Mouse (Mus musculus): Measurements from ENCODE around the gene Lrrc39.
A peak's percentile ranks its signal among the peaks of the same experiment; 100 is the strongest.
"Not testable (repeated sequence)": the region's sequence is repeated elsewhere in the genome, so short reads cannot be mapped to it uniquely, and the experiment has no call there.

Gene Lrrc39

DNA sequence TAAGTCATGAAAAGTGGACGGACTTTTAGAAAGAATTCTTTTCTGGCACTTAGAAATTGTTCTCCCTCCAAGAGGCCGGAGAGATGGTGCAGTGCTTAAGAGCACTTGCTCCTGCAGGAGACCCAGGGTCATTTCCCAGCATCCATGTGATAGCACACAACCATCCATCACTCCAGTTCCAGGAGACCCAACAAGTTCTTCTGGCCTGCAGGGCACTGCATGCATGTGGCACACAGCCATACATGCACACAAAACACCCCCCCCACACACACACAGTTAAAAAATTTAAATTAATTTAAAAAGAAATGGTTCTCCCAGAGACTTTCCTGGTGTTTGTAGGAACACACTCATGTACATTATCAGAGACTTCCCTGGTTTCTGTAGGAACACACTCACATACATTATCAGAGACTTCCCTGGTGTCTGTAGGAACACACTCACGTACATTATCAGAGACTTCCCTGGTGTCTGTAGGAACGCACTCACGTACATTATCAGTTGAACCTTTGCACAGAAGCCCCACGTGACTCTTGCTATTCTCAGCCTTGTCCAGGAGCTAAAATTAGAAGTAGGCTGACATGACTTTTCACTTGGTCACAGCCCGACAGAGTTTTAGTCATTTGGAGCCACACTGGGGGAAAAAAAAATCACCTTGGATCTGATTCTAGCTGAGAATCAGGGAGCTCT, at the start of gene Lrrc39:
Lrrc39 (plus strand) TSS at position 566 of the 687 bp plus-strand sequence.
- no peak for DNase-seq (ENCODE audit: low spot score in 2 of 2)

DNA sequence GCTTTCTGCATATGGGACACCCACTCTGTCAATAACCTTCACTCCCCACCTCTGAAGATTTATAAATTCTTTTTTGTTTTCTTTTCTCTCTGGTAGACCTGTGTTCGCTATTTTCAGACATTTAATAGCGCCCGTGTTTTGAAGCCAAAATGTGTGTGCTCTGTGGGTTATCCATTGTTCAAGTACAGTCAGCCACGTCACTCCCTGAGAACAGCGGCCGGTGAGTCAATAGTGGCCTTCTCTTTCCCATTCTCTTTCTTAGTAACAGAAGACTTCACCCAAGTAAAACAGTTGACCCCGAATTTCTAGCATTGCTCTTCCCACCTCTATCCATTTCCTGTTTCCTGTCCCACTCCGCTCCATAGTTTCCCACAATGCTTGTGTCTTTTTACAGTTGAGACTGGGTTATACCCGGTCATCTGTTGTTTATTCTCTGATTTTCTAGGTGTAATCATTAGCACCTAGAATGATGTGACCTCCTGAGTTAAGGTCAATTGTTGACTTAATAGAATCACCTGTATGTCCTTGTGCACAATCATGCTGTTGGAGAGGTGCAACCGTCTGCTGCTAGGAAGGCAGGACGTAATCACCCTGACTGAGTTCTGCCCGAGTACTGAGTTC, 42.5 kb upstream of the Lrrc39 start:
- no peak for DNase-seq (ENCODE audit: low spot score in 2 of 2)

DNA sequence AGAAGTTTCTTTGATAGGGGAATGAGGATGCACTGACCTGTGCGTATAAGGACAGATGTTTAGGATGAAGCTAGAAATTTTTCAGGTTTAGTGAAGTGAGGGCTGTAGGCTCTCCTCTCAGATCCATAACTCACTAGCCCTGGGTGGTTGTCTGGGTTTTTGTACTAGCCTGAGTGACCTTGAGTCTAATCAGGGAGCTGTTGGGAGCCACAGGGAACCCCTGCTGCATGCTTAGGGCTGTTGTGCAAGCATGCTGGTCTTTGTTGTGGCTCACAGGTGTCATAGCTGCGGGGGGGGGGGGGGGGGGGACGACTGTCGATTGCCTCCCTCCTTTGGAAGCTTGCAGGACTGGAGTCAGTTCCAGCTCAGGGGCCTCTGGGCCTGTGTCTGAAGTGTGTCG, 33.0 kb upstream of the Lrrc39 start:
- no peak for DNase-seq (ENCODE audit: low spot score in 2 of 2)

DNA sequence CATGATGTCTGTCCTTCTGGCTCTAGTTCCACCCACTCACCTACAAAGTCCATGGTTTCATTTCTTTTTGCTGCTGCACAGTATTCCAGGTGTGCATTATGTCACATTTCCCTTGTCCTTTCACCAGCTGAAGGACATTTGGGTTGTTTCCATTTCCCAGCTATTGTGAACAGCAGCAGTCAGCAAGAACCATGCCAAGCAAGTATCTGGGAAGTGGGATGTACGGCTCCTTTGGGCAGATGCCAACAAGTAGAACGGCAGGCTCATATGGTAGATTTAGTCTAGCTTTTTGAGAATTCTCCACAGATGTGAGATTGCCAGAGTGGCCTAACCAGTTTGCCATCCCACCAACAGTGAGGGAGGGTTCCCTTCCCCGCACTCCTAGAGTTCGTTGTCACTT, 31.9 kb upstream of the Lrrc39 start:
- peak; percentile 38 to 54 for DNase-seq (ENCODE audit: low spot score in 2 of 2)

DNA sequence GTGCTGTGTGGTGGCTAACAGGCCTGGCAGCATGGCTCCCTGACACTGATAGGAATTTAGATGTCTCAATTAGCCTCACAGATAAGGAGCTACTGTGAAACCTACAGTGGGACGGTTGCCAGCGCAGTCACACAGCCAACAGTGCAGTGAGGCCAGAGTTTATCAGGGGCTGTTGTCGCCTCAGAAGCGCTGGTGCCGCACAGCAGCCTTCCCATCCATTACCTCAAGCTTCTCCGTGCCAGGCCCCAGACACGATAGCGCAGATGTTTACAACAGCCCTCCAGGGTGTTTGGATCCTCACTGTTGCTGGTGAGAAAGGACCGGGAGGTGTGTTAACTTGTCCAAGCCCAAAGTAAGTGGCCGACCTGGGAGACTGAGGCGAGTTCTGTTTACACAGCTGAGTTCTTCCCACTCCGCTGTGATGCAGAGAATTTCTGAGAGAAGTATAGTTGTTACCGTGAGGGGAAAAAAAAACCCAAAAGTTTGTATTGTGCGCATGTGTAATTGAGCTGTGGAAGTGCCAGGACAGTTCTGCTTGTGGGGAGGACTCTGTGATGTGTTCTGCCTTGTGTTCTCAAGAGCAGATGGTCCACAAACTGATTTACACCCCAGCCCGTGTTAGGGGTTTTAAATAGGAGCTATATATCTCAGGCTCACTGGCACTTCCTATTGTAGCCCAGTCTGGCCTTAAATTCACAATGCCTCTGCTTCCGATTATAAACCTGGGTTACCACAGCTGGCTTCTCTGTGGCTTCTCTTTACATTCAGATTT, 26.2 kb upstream of the Lrrc39 start:
- DNase-seq (ENCODE audit: low spot score in 2 of 2) = no peak

DNA sequence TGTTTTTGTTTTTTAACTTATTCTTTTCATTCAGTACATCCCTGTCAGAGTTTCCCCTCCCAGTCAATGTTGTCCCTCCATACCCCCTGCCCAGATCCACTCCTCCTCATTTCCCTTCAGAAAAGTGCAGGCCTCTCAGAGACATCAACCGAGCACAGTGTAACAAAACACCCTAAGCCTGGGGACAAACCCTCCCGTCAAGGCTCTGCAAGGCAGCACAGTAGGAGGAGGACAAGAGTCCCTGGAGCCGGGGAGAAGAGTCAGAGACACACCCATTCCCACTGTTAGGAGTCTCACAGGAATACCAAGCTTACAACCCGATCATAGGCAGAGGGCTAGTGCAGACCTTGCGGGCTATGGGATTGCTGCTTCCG, 25.6 kb upstream of the Lrrc39 start:
- no peak for DNase-seq (ENCODE audit: low spot score in 2 of 2)

DNA sequence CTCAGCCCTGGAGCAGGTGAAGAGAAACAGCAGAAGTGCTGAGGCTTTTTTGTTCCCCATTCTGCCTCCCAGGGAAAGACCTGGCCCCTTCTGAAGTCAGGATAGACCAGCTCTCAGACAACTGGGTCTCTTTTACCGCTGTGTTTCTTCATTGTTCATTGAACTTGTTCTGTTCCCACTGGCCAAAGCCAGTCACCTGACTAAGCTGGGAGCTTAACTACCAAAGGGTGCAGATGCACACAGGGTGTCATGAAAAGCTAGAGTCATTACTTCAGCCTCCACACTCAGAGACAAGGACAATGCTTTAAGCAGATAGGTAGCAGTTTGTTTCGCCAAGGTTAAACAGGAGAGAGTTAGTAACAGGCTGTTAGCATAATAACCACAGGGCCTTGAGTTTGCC, 20.7 kb upstream of the Lrrc39 start:
- DNase-seq (ENCODE audit: low spot score in 2 of 2) = no peak

DNA sequence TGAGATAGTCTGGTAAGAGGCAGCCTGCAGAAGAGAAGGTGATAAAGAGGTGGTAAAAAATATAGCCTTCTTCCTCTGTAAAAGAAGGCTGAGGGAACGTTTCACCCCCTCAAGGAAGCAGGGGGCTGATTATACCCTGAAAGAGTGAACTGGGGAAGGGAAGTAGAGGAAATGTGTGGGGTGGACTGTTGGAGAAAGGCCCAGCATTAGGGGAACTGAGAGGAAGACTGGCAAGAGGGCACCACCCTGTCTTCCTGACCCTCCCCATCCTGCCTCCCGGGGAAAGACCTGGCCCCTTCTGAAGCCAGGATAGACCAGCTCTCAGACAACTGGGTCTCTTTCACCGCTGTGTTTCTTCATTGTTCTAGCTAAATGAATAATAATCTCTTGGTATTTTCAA, 20.2 kb upstream of the Lrrc39 start:
- no peak for DNase-seq (ENCODE audit: low spot score in 2 of 2)

DNA sequence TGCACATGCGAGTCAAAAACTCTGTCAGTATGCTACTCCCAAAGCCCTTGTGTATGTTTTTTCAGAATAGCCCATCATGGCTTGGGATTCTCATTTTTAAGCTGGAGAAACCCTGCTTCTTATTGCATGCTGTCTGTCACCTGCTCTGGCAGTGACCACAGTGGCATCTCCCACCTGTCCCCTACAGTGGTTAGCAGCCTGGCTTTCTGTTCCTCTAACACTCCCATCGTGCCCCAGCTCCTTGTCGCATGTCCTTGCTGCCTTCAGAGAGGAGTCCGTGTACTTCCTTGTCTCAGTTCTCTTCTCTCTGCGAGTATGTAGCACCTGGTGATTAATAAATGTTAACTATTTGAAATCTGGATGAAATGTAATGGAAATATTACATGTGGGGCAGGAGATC, 15.3 kb upstream of the Lrrc39 start:
- no peak for DNase-seq (ENCODE audit: low spot score in 2 of 2)

DNA sequence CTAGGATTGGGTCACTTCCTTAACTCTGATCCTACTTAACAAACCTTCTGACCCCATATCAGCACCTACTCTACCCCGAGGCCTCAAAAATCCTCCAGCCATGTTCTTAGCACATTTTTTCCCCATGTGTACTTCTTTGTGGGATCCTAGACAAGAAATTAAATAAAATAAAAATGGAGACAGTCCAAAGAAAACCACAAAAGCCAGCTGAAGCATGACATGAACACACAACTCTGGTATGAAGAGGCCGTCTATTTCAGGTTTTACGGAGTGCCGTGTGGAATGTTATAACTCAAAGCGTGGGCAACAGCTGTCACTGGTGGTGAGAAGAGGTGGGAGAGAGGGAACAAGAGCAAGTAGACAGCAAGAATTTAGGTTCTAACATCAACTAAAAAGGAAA, 11.4 kb upstream of the Lrrc39 start:
- peak in 1 of 2 experiments; percentile 21 for DNase-seq (ENCODE audit: low spot score in 2 of 2)

DNA sequence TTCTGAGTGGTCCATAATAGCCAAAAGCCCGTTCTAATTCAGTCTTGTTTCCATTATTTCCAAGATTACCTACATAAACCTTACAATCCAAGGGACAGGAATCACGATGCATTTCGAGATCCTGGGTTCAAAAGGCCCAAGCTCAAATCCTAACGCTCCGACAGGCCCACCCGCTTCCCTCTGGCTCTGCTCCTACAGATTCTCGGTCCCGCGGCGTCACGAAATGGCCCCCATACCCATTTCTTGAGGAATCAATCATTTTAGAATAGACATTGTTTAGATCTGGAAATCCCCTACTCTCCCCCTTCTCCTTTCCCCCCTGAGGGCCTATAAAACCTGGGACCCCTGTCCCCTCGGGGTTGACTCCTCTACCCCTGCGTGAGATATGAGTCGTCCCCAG, 1.5 kb upstream of the Lrrc39 start:
- DNase-seq (ENCODE audit: low spot score in 2 of 2) = not testable (repeated sequence)

DNA sequence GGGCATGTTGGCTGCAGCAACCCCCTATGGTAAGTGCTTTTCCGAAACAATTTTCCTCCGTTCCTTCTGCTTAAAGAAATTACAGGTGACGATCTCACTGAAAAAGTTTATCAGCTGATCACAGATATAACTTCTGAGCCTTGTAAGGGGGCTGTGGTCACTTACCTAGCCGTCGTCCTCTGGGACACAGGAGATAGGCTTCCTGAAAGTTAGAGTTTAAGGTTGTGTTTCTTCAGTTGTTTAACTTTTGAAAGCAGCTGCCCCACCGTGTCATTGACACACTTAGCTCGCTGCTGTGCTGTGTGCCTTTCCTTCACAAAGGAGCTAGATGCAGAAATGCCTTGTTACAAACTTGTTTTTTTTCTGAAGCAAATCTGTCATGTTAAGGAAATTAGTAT, 321 bp downstream of the Lrrc39 start:
- DNase-seq (ENCODE audit: low spot score in 2 of 2) = no peak

DNA sequence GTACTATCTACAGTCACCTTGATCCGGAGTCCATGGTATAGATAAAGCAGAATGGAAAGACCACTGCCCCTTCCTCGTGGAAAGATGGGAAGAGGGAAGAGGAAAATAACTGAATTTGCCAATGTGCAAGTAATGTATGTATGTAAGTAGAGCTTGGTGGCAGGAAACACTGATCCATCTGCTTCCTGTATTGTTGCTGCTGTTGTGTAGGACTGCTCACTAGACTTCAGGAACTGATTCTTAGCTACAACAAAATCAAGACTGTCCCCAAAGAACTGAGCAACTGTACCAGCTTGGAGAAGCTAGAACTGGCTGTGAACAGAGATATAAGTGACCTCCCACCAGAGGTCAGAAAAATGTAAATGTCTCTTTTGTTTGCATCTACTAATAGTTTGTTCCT, 7.9 kb downstream of the Lrrc39 start:
- no peak for DNase-seq (ENCODE audit: low spot score in 2 of 2)

DNA sequence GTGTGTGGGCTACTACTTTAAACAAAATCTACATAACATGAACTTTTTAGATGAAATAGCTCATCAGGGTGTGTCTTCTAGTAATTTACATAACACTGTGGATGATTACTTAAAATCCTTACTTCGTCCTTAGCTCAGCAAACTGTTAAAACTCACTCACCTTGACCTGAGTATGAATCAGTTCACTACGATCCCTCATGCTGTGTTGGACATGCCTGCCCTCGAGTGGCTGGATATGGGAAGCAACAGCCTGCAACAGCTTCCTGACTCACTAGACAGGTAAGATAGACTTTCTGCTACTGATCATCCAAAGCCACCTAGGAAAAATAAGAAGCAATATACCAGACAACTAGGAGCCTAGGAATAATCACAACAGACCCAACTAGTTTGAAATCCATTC, 14.5 kb downstream of the Lrrc39 start:
- no peak for DNase-seq (ENCODE audit: low spot score in 2 of 2)

DNA sequence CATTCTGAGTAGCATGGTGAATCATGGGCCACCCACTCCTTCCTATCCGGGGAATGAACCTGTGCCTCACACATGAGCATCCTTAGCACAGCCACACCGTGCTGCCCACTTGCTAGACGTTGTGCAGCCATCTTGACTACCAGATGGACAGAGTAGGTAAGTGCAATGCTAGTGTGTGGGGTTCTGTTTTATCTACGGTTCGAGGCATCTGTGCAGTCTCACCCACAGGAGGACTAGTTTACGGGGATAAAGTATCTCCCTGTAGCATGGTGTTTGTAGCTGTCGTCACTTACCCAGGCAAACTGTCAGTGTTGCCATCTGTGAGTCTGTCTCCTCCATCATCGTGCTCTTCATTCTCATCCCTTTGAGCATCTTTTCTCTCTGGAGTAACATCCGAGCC, 19.4 kb downstream of the Lrrc39 start:
- peak; percentile 60 to 61 for DNase-seq (ENCODE audit: low spot score in 2 of 2)

DNA sequence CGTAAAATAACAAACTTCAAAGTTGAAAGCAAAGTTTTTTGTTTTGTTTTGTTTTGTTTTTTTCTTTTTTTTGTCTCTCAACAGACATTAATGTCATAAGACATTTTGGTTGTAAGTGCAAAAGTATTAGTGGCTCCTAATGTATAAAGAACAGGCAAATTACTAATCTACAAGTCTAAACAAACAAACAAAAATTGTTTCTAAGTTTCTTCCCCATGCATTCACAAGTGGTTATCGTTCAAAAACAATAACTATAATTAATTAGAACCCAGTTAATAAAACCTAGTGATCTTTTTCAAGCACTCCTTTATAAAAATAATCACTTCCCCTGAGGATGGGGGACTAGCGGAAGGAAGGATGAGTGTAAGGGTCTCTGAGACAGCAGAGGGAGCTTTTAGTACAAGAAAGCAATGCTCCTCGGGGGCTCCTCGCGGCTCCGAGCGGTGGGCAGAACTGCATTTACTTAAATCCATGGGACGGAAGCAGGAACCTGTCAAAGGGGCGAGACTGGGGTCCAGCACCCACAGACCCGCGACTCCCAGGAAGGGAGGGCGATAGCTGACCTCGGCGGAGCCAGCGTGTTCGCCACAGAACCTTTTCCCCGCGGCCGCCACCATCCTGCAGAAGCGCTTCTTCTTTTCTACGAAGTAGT, 31.4 kb downstream of the Lrrc39 start:
- peak in 1 of 2 experiments; percentile 44 for DNase-seq (ENCODE audit: low spot score in 2 of 2)

DNA sequence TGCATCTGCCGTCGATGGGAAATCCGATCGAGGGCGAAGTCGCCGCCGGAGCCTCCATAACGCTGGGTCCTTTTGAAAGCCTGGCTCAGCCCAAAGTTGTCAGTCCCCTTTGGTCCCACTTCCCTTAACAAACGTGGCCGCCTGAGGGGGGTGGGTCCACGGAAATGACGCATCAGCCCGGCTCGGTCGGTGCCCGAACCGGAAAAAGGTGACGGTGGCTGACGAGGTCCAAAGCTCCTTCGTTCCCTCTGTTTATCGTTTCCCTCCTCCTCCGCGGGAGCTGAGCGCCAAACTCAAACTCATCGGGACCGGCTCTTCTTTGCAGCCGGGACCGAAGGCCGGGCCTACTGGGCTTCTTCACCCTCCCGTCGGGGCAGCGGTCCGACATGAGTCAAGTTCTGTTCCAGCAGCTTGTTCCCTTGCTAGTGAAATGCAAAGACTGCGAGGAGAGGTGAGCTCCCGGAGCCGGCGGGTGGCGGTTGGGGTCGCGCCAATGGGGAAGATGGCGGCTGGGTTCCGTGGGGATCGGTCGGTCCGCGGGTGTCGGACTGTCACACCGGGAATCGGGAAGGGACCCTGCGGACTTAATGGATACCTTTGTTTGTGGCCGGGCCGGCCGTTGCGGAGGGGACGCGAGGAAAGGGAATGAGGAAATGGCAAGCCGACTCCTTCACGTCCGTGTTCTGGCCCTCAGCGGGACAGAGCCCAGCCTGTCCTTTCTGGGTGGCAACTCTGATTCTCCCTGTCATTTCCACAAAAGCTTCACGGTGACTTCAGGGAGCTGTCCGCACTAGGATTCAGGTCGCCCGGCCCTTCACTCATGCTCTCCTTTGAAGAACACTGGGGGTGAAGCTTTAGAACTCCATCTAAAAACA, 32.2 kb downstream of the Lrrc39 start, which contains the start of gene Sass6:
Sass6 (plus strand) TSS at position 255 of the 875 bp plus-strand sequence.
- DNase-seq (ENCODE audit: low spot score in 2 of 2) = peak; percentile 99 to 100

DNA sequence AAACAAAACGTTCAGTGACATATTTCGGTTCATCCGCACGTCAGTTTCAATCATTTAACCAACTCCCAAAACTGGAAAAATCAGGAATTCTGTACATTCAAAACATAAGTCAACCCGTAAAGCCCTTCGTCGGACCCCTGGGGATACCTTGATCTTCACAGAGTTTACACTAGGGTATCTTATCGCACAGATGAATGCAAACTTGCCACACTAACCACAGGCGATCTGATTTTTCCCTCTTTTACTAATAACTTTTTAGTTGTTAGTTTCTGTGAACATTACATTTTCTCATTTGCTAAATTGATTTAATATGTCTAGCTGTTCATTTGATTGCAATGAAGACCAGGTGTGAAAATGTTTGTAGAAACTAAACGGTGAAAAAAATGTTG, 32.8 kb downstream of the Lrrc39 start:
- DNase-seq (ENCODE audit: low spot score in 2 of 2) = no peak

DNA sequence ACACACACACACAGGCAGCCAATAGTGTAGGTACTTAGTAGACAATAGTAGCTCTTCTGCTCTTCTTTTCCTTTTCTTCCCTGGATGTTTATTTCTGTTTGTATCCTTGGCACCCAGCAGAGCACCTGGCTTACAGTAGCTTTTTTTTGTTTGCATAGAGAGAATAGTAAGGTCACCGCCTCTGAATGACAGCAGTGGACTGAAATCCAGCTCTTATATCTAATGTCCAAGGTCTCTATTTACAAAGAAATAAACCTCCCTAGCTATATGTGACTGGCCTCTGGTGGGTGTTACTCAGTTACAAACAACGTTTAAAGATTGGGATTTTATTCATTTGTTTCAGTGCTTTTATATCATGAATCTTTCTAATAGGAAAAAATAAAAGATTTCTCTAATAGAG, 36.9 kb downstream of the Lrrc39 start:
- no peak for DNase-seq (ENCODE audit: low spot score in 2 of 2)

DNA sequence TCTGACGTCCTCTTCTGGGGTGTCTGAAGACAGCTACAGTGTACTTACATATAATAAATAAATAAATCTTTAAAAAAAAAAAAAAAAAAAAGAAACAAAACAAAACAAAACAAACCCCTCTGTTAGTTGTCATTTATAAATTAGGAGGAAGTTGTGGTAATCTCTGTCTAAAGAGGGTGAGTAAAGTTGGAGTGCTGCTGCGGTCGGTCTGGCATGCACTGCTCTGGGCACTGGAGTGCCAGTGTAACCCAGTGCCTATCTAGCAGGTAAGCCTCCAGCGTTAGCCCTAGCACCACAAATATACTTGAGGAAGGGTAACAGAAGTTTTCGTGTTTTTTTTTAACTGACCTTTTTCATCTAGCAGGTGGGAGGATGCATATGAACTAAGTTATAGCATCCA, 38.2 kb downstream of the Lrrc39 start:
- DNase-seq (ENCODE audit: low spot score in 2 of 2) = no peak

DNA sequence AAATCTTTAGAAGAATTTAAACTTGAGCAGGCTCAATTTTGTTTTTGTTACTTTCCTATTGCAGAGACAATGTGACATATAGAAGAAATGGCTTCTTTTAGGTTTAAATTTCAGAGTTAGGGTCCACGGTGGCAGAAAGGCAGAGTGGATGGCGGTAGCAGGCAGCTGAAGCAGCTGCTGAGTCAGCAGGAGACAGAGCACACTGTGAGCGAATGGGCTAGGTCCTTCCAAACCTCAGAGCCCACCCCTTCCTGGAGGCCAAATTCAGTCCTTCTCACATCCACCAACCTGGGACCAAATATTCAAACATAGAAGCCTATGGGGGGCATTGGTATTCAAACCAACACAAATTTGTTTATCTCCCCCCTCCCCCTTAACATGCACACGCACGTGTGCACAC, 39.0 kb downstream of the Lrrc39 start:
- no peak for DNase-seq (ENCODE audit: low spot score in 2 of 2)
